Mouse (Mus musculus): ENCODE data around the gene Lmo7. TPM values are rescaled to one million over a fixed set of nuclear protein-coding genes. Genes with fewer than 3 reads are reported as not detected.
A peak's percentile ranks its signal among the peaks of the same experiment; 100 is the strongest.

Lmo7 gene
- polyA plus RNA-seq, 1 experiment from 2014 or later: 11.6 TPM

DNA sequence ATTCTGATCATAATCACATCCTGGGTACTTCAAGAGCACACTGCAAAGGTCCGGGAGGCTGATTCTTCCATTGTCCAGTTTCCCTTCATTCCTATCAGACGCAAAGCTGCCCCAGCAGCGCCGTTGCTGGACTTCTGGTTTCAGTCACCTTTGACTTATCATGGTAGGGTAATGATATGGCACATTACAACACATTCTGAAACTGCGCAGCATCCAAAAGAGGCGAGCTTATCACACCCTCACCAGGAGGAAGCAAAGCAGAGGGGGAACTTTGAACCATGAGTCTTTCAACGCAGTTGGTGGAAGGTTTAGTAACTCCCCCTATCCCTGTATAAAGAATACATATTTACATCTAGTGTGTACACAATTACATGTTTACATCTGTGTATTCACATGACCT lies 117.8 kb downstream of the Lmo7 start:
- WGBS: 91% methylated on average over 7 of the region's 7 CpGs
- H3K4me3 ChIP-seq (ENCODE audit: low read length): no peak overlapping the region

DNA sequence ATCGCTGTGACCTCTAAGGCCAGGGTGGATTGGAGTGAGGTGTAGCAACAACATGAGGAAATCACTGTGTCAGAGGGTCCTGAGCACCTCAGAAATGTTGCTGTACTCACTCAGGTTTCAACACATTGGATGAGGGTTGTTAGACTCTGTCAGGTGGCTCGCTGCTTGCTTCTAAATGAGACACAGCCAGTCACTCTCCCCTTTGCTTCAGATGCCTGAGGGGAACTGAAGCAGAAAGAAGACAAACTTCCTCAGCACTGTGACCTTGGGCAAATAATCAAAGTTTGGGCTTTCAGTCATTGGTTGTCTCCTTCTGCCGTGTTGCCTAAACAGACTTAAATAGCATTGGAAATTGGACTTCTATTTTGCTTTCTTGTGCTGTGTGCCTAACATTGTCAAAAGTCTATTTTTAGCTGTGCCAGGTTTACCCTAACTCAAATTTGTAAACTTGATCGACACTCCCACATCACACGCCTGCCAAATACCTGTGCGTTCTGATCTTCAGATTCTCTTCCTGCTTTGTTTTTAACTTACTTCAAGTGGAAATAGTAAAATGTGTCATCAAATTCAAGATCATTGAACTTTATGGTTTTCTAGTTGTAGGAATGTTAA lies 122.9 kb downstream of the Lmo7 start:
- 56% methylated on average over 6 of the region's 6 CpGs for WGBS
- no peaks in the 10 kb centered on the region for H3K9me3 ChIP-seq (ENCODE audit: control insufficient read depth, low read length)
- no peaks in the 10 kb centered on the region for H3K4me1 ChIP-seq (ENCODE audit: control insufficient read depth, insufficient read depth, low read length)
- peak; percentile 69 for ATAC-seq (ENCODE audit: low FRiP score, low TSS enrichment)
- H3K27ac ChIP-seq (ENCODE audit: low read depth, low read length): no peak overlapping the region; the same call in 1 of the 2 replicates
- H3K36me3 ChIP-seq (ENCODE audit: control insufficient read depth, insufficient read depth, low read length): no peaks in the 10 kb centered on the region
- no peak overlapping the region for H3K4me2 ChIP-seq (replicated peaks; ENCODE audit: low read depth, low read length)
- no peak overlapping the region for H3K4me3 ChIP-seq (ENCODE audit: low read length)
- no peak overlapping the region for H3K9ac ChIP-seq (ENCODE audit: low read depth, low read length)
- H3K27me3 ChIP-seq (ENCODE audit: control insufficient read depth, insufficient read depth, low read length): no peaks in the 10 kb centered on the region

More for the DNA sequence above, 117.8 kb downstream of the Lmo7 start:
- no peak overlapping the region for H3K4me2 ChIP-seq (replicated peaks; ENCODE audit: low read depth, low read length)
- ATAC-seq (ENCODE audit: low FRiP score, low TSS enrichment): no peak
- no peaks in the 10 kb centered on the region for H3K36me3 ChIP-seq (ENCODE audit: control insufficient read depth, insufficient read depth, low read length)
- H3K27me3 ChIP-seq (ENCODE audit: control insufficient read depth, insufficient read depth, low read length): no peaks in the 10 kb centered on the region
- no peaks in the 10 kb centered on the region for H3K4me1 ChIP-seq (ENCODE audit: control insufficient read depth, insufficient read depth, low read length)
- no peaks in the 10 kb centered on the region for H3K9me3 ChIP-seq (ENCODE audit: control insufficient read depth, low read length)
- H3K27ac ChIP-seq (ENCODE audit: low read depth, low read length): no peak overlapping the region
- H3K9ac ChIP-seq (ENCODE audit: low read depth, low read length): no peak overlapping the region

DNA sequence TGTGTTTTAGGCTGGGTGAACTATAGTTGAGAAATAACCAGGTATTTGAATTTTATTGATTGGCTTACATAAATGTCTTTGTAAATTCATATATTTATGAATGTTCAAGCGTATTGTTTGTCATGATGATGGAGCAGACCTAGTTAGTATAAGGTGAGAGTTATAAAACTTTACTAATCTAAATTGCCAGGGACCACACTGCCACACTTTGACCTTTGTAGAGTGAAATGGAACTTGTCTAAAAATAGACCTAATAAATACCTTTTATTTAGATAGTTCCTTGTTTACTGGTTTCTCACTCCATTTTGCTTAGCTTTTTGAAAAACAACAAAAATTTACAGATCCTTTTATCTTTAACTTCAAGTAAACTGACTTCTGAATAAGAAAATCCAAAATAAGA lies 123.5 kb downstream of the Lmo7 start:
- Histone ChIP-seq H3K27ac (ENCODE audit: low read depth, low read length) (no peak overlapping the region), H3K36me3 (ENCODE audit: control insufficient read depth, insufficient read depth, low read length) (no peaks in the 10 kb centered on the region), H3K4me3 (ENCODE audit: low read length) (no peak overlapping the region), H3K27me3 (ENCODE audit: control insufficient read depth, insufficient read depth, low read length) (no peaks in the 10 kb centered on the region), H3K9ac (ENCODE audit: low read depth, low read length) (no peak overlapping the region), H3K4me1 (ENCODE audit: control insufficient read depth, insufficient read depth, low read length) (no peaks in the 10 kb centered on the region), H3K9me3 (ENCODE audit: control insufficient read depth, low read length) (no peaks in the 10 kb centered on the region), H3K4me2 (replicated peaks; ENCODE audit: low read depth, low read length) (no peak overlapping the region)
- 92% methylated on average over 1 of the region's 1 CpGs for WGBS
- ATAC-seq (ENCODE audit: low FRiP score, low TSS enrichment): no peak

DNA sequence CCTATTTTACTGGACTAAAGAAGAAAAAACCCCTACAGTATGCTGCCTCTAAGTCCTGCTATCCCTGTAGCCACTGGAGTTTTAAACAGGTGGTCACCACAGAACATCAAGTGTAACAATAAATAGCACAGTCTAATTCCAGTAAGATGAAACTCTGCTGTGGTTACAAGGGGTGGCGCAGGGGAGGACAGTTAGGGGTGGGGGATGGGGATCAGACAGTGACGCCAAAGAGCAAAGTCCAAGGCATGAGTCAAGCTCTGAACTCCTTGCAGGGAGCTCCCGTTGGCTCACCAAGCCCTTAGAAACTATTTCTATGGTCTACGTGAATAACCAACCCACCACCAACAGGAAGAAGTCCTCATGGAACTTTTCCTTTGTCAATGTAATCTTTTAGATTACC lies 124.0 kb downstream of the Lmo7 start:
- Histone ChIP-seq H3K27me3 (ENCODE audit: control insufficient read depth, insufficient read depth, low read length) (no peaks in the 10 kb centered on the region), H3K27ac (ENCODE audit: low read depth, low read length) (no peak overlapping the region), H3K36me3 (ENCODE audit: control insufficient read depth, insufficient read depth, low read length) (no peaks in the 10 kb centered on the region), H3K4me1 (ENCODE audit: control insufficient read depth, insufficient read depth, low read length) (no peaks in the 10 kb centered on the region), H3K9me3 (ENCODE audit: control insufficient read depth, low read length) (no peaks in the 10 kb centered on the region), H3K4me3 (ENCODE audit: low read length) (no peak overlapping the region), H3K9ac (ENCODE audit: low read depth, low read length) (no peak overlapping the region), H3K4me2 (replicated peaks; ENCODE audit: low read depth, low read length) (no peak overlapping the region)
- no peak for ATAC-seq (ENCODE audit: low FRiP score, low TSS enrichment)
- WGBS: 39% methylated on average over 4 of the region's 4 CpGs

DNA sequence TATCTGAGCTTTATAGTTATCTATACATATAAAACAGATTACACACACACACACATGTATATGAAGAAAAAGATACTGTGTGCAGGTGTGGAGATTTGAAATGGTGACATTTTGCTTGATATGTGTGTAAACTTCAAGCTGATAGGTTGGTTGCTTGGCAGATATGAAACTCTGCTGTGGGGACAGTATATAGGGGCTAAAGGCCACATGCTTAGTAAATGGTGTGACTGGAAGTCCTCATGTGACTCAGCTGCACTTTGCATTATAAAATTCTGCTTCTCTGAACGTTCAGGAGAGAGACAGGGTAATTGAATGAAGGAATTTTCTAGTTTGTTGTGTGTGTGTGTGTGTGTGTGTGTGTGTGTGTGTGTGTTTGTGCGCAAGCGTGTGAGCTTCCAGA lies 124.5 kb downstream of the Lmo7 start:
- H3K27ac ChIP-seq (ENCODE audit: low read depth, low read length): no peak overlapping the region
- no peak for ATAC-seq (ENCODE audit: low FRiP score, low TSS enrichment)
- H3K9me3 ChIP-seq (ENCODE audit: control insufficient read depth, low read length): no peaks in the 10 kb centered on the region
- no peaks in the 10 kb centered on the region for H3K36me3 ChIP-seq (ENCODE audit: control insufficient read depth, insufficient read depth, low read length)
- no peak overlapping the region for H3K4me2 ChIP-seq (replicated peaks; ENCODE audit: low read depth, low read length)
- no peak overlapping the region for H3K4me3 ChIP-seq (ENCODE audit: low read length)
- 85% methylated on average over 3 of the region's 3 CpGs for WGBS
- no peaks in the 10 kb centered on the region for H3K4me1 ChIP-seq (ENCODE audit: control insufficient read depth, insufficient read depth, low read length)
- no peaks in the 10 kb centered on the region for H3K27me3 ChIP-seq (ENCODE audit: control insufficient read depth, insufficient read depth, low read length)
- H3K9ac ChIP-seq (ENCODE audit: low read depth, low read length): no peak overlapping the region

DNA sequence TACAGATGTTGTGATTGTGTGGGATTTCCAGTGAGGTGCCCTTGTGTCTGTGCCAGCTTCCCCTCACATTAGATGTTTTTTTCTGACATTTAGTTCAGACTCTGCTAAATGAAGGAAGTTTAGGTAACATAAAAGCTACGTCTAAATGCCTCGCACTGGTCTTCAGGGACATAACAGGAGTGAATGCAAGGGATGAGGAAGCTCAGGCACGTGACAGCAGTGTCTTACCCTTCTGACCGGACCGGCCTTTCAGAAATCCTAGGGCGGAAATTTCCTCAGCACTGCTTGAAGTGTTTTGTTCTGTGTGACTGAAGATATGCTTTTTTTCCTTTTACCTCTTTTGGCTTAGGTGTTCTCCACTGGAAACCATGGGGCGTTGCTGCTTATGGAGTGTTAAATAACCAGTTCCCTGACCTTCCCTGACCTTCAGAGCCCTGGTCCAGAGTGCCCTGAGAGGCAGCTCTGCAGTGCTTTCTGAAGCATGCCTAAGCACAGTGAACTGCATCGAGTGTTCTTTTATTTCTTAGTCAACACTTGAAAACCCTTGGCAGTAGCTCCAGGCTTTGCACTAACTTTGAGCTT lies 129.6 kb downstream of the Lmo7 start:
- peak; percentile 91 for ATAC-seq (ENCODE audit: low FRiP score, low TSS enrichment)
- Histone ChIP-seq H3K9me3 (ENCODE audit: control insufficient read depth, low read length) (no peaks in the 10 kb centered on the region), H3K27ac (ENCODE audit: low read depth, low read length) (peak overlapping the region; percentile 21; the same call in 1 of the 2 replicates), H3K36me3 (ENCODE audit: control insufficient read depth, insufficient read depth, low read length) (no peaks in the 10 kb centered on the region), H3K4me3 (ENCODE audit: low read length) (no peak overlapping the region), H3K4me2 (replicated peaks; ENCODE audit: low read depth, low read length) (no peak overlapping the region), H3K9ac (ENCODE audit: low read depth, low read length) (no peak overlapping the region), H3K27me3 (ENCODE audit: control insufficient read depth, insufficient read depth, low read length) (no peaks in the 10 kb centered on the region), H3K4me1 (ENCODE audit: control insufficient read depth, insufficient read depth, low read length) (no peaks in the 10 kb centered on the region)
- WGBS: 29% methylated on average over 8 of the region's 8 CpGs

DNA sequence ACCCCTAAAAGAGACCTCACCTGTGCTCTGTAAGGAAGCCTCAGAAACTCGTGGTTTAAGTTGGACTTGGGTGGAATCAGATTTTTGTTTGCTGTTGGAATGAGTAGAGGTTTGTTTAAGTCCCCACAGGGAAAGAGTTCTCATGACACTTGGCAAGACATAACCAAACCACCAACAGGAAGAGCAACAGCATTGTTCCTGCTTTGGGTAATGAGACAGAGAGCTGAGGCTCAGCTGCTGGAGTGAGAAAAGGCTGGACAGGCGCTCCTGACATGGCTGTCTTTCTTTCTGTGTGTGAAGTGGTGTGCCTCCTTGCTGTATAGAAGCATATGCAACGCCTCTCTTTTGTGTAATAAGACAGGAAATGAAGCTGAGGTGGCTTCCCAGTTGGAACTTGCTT lies 132.3 kb downstream of the Lmo7 start:
- H3K4me2 ChIP-seq (replicated peaks; ENCODE audit: low read depth, low read length): no peak overlapping the region
- WGBS: 77% methylated on average over 3 of the region's 3 CpGs
- no peak overlapping the region for H3K9ac ChIP-seq (ENCODE audit: low read depth, low read length)
- H3K4me1 ChIP-seq (ENCODE audit: control insufficient read depth, insufficient read depth, low read length): no peaks in the 10 kb centered on the region
- H3K27ac ChIP-seq (ENCODE audit: low read depth, low read length): no peak overlapping the region
- H3K4me3 ChIP-seq (ENCODE audit: low read length): no peak overlapping the region
- H3K27me3 ChIP-seq (ENCODE audit: control insufficient read depth, insufficient read depth, low read length): no peaks in the 10 kb centered on the region
- ATAC-seq (ENCODE audit: low FRiP score, low TSS enrichment): no peak
- no peaks in the 10 kb centered on the region for H3K36me3 ChIP-seq (ENCODE audit: control insufficient read depth, insufficient read depth, low read length)
- no peaks in the 10 kb centered on the region for H3K9me3 ChIP-seq (ENCODE audit: control insufficient read depth, low read length)

DNA sequence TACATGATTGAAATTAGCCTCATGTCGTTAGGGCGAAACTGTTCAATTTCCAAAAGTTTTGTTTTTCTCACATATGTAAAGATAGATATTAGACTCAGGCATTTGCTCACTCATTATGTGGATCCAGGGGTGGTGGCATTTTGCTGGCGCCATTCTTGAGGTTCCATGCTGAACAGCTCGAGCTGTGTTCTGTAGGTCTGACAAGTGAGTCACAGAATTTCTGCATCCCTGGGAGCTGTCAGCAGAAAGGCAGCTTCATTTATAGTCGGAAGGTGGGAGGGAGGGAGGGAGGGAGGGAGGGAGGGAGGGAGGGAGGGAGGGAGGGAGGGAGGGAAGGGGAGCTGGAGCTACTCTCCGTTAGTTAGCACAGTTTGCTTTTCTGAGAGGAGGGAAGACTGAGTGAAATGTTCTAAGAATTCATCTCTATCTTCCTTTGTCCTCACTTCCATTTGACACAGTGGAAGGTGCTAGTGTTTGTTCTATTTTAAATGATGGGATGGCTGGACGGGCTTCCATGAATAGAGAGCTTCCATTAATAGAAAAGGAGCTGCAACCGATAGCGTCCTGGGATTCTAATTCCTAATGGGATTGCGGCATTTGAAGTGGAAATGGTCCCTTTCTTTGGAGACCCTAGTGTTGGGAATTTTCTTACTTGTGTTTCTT lies 137.4 kb downstream of the Lmo7 start:
- Histone ChIP-seq H3K9me3 (ENCODE audit: control insufficient read depth, low read length) (no peaks in the 10 kb centered on the region), H3K27me3 (ENCODE audit: control insufficient read depth, insufficient read depth, low read length) (no peaks in the 10 kb centered on the region), H3K36me3 (ENCODE audit: control insufficient read depth, insufficient read depth, low read length) (no peaks in the 10 kb centered on the region), H3K4me2 (replicated peaks; ENCODE audit: low read depth, low read length) (no peak overlapping the region), H3K4me1 (ENCODE audit: control insufficient read depth, insufficient read depth, low read length) (no peaks in the 10 kb centered on the region; the same call in 1 of the 2 replicates), H3K4me3 (ENCODE audit: low read length) (no peak overlapping the region), H3K9ac (ENCODE audit: low read depth, low read length) (no peak overlapping the region), H3K27ac (ENCODE audit: low read depth, low read length) (no peak overlapping the region)
- ATAC-seq (ENCODE audit: low FRiP score, low TSS enrichment): no peak
- 67% methylated on average over 9 of the region's 10 CpGs for WGBS

DNA sequence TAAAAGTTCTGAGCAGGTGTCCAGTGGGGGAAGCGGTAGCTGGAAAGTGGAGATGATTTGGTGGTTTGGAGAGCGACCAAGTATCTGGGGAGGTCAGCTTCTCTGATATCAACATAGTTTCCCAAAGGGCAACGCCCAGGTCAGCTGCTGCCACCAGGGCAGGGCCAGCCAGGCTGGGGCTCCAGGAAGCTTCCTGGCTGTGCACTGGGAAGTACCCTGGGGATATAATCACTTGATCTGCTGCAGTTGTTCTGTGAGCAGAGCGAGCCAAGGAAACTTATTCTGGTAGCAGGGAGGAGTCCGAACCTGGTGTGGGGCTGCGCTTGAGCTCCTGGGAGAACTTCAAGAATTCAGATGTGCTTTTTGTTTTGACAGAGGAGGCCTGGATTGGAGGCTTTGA lies 139.4 kb downstream of the Lmo7 start:
- WGBS: 60% methylated on average over 6 of the region's 6 CpGs
- Histone ChIP-seq H3K9me3 (ENCODE audit: control insufficient read depth, low read length) (no peaks in the 10 kb centered on the region), H3K4me2 (replicated peaks; ENCODE audit: low read depth, low read length) (no peak overlapping the region), H3K9ac (ENCODE audit: low read depth, low read length) (no peak overlapping the region), H3K27ac (ENCODE audit: low read depth, low read length) (no peak overlapping the region), H3K4me1 (ENCODE audit: control insufficient read depth, insufficient read depth, low read length) (no peaks in the 10 kb centered on the region; the same call in 1 of the 2 replicates), H3K4me3 (ENCODE audit: low read length) (no peak overlapping the region), H3K27me3 (ENCODE audit: control insufficient read depth, insufficient read depth, low read length) (no peaks in the 10 kb centered on the region), H3K36me3 (ENCODE audit: control insufficient read depth, insufficient read depth, low read length) (no peaks in the 10 kb centered on the region)
- ATAC-seq (ENCODE audit: low FRiP score, low TSS enrichment): no peak

Data from kidney, embryonic 14.5 days (tissue).